Mouse (Mus musculus): ENCODE data around the gene Sbds.

DNA sequence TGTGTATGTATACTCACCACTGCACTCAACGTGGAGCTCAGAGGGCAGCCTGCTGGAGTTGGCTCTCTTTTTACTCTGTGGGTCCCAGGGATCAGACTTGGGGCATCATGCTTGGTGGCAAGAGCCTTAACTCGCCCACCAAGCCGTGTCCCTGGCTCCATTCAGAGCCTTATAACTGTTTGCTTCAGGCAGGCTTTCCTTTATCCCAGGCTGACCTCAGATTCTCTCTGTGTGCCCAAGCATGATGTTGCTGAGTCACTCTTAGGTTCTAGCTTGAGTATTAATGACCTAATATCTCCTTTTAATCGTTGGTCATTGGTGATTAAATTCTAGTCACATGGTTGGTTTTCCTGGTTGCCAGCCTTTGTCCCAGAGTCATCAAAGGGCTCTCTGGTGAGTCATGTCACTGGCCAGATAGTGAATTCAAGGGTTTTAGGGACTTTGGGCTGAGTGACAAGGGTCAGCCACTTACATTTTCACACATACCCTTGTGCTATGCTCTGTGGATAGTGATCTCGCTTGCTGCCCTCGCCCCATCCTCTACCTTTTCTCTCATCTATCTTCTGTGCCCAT, 9.2 kb upstream of the Sbds start:
- TF ChIP-seq CTCF (IDR thresholded peaks at IDR 0.05) (no peak), POLR2A (IDR thresholded peaks at IDR 0.05; ENCODE audit: insufficient read depth, low read depth, low read length) (no peak)
